Mouse (Mus musculus) limb, embryonic 14.5 days (tissue): ENCODE measurements around the gene Arhgef15. TPM values are rescaled to one million over a fixed set of nuclear protein-coding genes. Genes with fewer than 3 reads are reported as not detected.

Source experiments
- ATAC-seq: fragments of 200-750 bp; cut with Nextera tagmentation; 2 replicates; pipeline ENCODE4 v1.8.0; 2017; ENCODE audit warnings: low read depth, moderate number of reproducible peaks, moderate TSS enrichment; ENCODE audit not compliant: low FRiP score
- DNase-seq: peaks from one replicate; pipeline ENCODE4 v3.0.0-alpha.2; 2015; ENCODE audit warnings: low spot score
- H3K27ac ChIP-seq: fragments of 300-500 bp; sonication (generic); replicated peaks from 2 replicates; pipeline ENCODE4 v1.5.1; 2014; ENCODE audit warnings: low read depth, mild to moderate bottlenecking, low read length, moderate library complexity, mixed read lengths
- H3K27me3 ChIP-seq: fragments of 300-500 bp; sonication (generic); 2 replicates; pipeline ENCODE4 v1.6.1; 2014; ENCODE audit warnings: low read length, mixed read lengths; ENCODE audit not compliant: control insufficient read depth, insufficient read depth
- H3K36me3 ChIP-seq: fragments of 300-500 bp; sonication (generic); 2 replicates; pipeline ENCODE4 v1.6.1; 2014; ENCODE audit warnings: mild to moderate bottlenecking, low read length, moderate library complexity, mixed read lengths; ENCODE audit not compliant: control insufficient read depth, insufficient read depth
- H3K4me1 ChIP-seq: fragments of 300-500 bp; sonication (generic); 2 replicates; pipeline ENCODE4 v1.6.1; 2014; ENCODE audit warnings: antibody characterized with exemption, low read length, mixed read lengths; ENCODE audit not compliant: control insufficient read depth, insufficient read depth
- H3K4me2 ChIP-seq: fragments of 300-500 bp; sonication (generic); replicated peaks from 2 replicates; pipeline ENCODE4 v1.6.1; 2014; ENCODE audit warnings: low read depth, mild to moderate bottlenecking, low read length, moderate library complexity; ENCODE audit not compliant: severe bottlenecking
- H3K4me3 ChIP-seq: fragments of 300-500 bp; sonication (generic); replicated peaks from 2 replicates; pipeline ENCODE4 v1.5.1; 2014; ENCODE audit warnings: low read length
- H3K9ac ChIP-seq: fragments of 300-500 bp; sonication (generic); 2 replicates; pipeline ENCODE4 v1.6.1; 2014; ENCODE audit warnings: mild to moderate bottlenecking, low read depth, low read length, moderate library complexity; ENCODE audit not compliant: severe bottlenecking
- H3K9me3 ChIP-seq: fragments of 300-500 bp; sonication (generic); 2 replicates; pipeline ENCODE4 v1.6.1; 2016; ENCODE audit warnings: low read length; ENCODE audit not compliant: control insufficient read depth
- POLR2A ChIP-seq: fragments of 200-500 bp; IDR thresholded peaks from 2 replicates; pipeline ENCODE4 v1.8.0; 2012; ENCODE audit warnings: inconsistent platforms, mild to moderate bottlenecking, moderate library complexity, borderline replicate concordance; ENCODE audit not compliant: insufficient read depth, insufficient read length; ENCODE audit errors: extremely low read depth
- whole genome bisulfite sequencing: fragments of 180-500 bp; shearing (Covaris S2); extraction: QIAGEN DNeasy Blood & Tissue Kit; methylation state at CpG from one replicate; pipeline ENCODE4 v1.1.7; 2014; 5-methylcytosine and 5-hydroxymethylcytosine counted together
- polyA plus RNA-seq, 2 experiments: library from polyadenylated mRNA; depleted of rRNA in 1 of 2; stranded (reverse) in 1 of 2; unstranded in 1 of 2; fragments of >200 nt; fragmentation: Nextera tagmentation in 1 of 2; extraction: Ambion mirVana in 1 of 2; gene quantifications; 2 replicates each; pipeline versions ENCODE4 v1.2.1 to v1.2.3; 2012 to 2014

The Arhgef15 gene
- polyA plus RNA-seq, 2 experiments, result 5.3 to 12.3 TPM

GRCm38 (mm10) chr11:68946806-68947440, 10.4 kb downstream of the Arhgef15 start:
- ATAC-seq (no peak), DNase-seq (no peak)
- Histone ChIP-seq H3K4me1 (no peaks in the 10 kb centered on the region), H3K9me3 (no peaks in the 10 kb centered on the region), H3K27me3 (no peaks in the 10 kb centered on the region), H3K36me3 (no peaks in the 10 kb centered on the region), H3K27ac (no peak overlapping the region), H3K4me3 (no peak overlapping the region), H3K4me2 (no peak overlapping the region; the same call in 1 of the 2 replicates), H3K9ac (no peak overlapping the region)
- no peak for TF ChIP-seq POLR2A
- 8% methylated on average over 15 of the region's 16 CpGs for WGBS

- WGBS, result 82% methylated on average over 4 of the region's 4 CpGs
- Histone ChIP-seq H3K4me1 (no peaks in the 10 kb centered on the region), H3K27me3 (no peaks in the 10 kb centered on the region), H3K36me3 (no peaks in the 10 kb centered on the region), H3K27ac (no peak overlapping the region), H3K9me3 (no peaks in the 10 kb centered on the region), H3K4me3 (no peak overlapping the region), H3K9ac (no peak overlapping the region), H3K4me2 (no peak overlapping the region)
- no peak for TF ChIP-seq POLR2A
- ATAC-seq (no peak), DNase-seq (no peak)
These were observed 11.3 kb downstream of the Arhgef15 start for GRCm38 (mm10) chr11:68946001-68946400.

GRCm38 (mm10) chr11:68945245-68945644, 12.0 kb downstream of the Arhgef15 start:
- WGBS, result 70% methylated on average over 2 of the region's 2 CpGs
- H3K4me3 ChIP-seq, result no peak overlapping the region

GRCm38 (mm10) chr11:68942731-68943130, 14.5 kb downstream of the Arhgef15 start:
- Histone ChIP-seq H3K9me3 (no peaks in the 10 kb centered on the region), H3K9ac (no peak overlapping the region), H3K4me1 (peaks cover 7% of the 10 kb centered on the region), H3K4me2 (no peak overlapping the region), H3K27me3 (no peaks in the 10 kb centered on the region), H3K27ac (no peak overlapping the region), H3K4me3 (no peak overlapping the region), H3K36me3 (no peaks in the 10 kb centered on the region)
- 86% methylated on average over 8 of the region's 8 CpGs for WGBS
- DNase-seq (no peak), ATAC-seq (no peak)
- no peak for TF ChIP-seq POLR2A

More at GRCm38 (mm10) chr11:68945245-68945644, 12.0 kb downstream of the Arhgef15 start:
- Histone ChIP-seq H3K36me3 (no peaks in the 10 kb centered on the region), H3K27me3 (no peaks in the 10 kb centered on the region), H3K4me1 (peaks cover 5% of the 10 kb centered on the region), H3K27ac (no peak overlapping the region), H3K4me2 (no peak overlapping the region), H3K9me3 (no peaks in the 10 kb centered on the region), H3K9ac (no peak overlapping the region)
- no peak for ATAC-seq
- no peak for DNase-seq
- no peak for TF ChIP-seq POLR2A

GRCm38 (mm10) chr11:68940516-68940915, 16.8 kb downstream of the Arhgef15 start:
- DNase-seq, result no peak
- peak overlapping the region; percentile 57 for H3K9ac ChIP-seq
- H3K36me3 ChIP-seq, result no peaks in the 10 kb centered on the region
- H3K4me3 ChIP-seq, result peak overlapping the region; percentile 53
- 0 out of 2 replicates have a peak overlapping the region, but pooled peaks have one; percentile 44 for H3K27ac ChIP-seq
- no peak for ATAC-seq
- no peaks in the 10 kb centered on the region for H3K9me3 ChIP-seq
- H3K4me1 ChIP-seq, result peaks cover 7% of the 10 kb centered on the region
- H3K4me2 ChIP-seq, result peak overlapping the region; percentile 65
- WGBS, result 50% methylated on average over 4 of the region's 4 CpGs
- H3K27me3 ChIP-seq, result no peaks in the 10 kb centered on the region
- TF ChIP-seq POLR2A, result no peak
